Mouse (Mus musculus) embryonic fibroblast, embryonic 13.5 days (primary cell): Measurements from ENCODE around the gene Zbtb7a.

Experiments
- CTCF ChIP-seq: IDR thresholded peaks from 2 replicates; pipeline ENCODE4 v1.5.1; 2011; ENCODE audit warnings: mild to moderate bottlenecking, control low read depth, low read length, moderate library complexity, borderline replicate concordance; ENCODE audit not compliant: insufficient read depth
- POLR2A ChIP-seq: IDR thresholded peaks from 2 replicates; pipeline ENCODE4 v1.6.1; 2011; ENCODE audit warnings: low read depth, mild to moderate bottlenecking, control low read depth, low read length, moderate library complexity

DNA sequence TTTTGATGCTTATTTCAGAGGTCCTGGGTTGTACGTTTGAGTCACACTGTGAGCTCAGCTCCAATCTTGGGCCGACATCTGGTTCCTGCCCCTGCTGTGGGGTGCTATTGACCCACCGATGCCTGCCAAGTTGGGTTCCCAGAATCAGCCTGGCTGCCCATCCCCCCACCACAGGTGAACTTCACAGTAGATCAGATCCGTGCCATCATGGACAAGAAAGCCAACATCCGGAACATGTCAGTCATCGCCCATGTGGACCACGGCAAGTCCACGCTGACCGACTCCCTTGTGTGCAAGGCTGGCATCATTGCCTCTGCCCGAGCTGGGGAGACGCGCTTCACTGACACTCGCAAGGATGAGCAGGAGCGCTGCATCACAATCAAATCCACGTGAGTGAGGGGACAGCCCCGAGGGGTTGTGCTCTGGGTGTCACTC is 42.5 kb downstream of the Zbtb7a start:
- TF ChIP-seq CTCF (no peak), POLR2A (no peak)
